Mouse (Mus musculus): ENCODE results near the gene Rps13. TPM values are rescaled to one million over a fixed set of nuclear protein-coding genes. Genes with fewer than 3 reads are reported as not detected.

Rps13 gene
- polyA plus RNA-seq (2015; fragmentation: Nextera tagmentation; extraction: Ambion mirVana), result 612 and 639 TPM in 2 replicates

GRCm38 (mm10) chr7:116333713-116334668 is at the start of gene Rps13:
Gene Rps13 (minus strand): TSS chr7:116334195.

GRCm38 (mm10) chr7:116307871-116308631 is 25.9 kb downstream of the Rps13 start, which contains the start of gene Plekha7:
Gene Plekha7 (minus strand): TSS chr7:116308376.

Other genes with a start within 250 kb of the Rps13 start
- 0.24 and 0.87 TPM in 2 replicates for gene Gm4353, start 249.6 kb downstream of the Rps13 start, polyA plus RNA-seq (2015; fragmentation: Nextera tagmentation; extraction: Ambion mirVana)
- 2.3 and 5.8 TPM in 2 replicates for gene Plekha7, start 25.8 kb downstream of the Rps13 start, polyA plus RNA-seq (2015; fragmentation: Nextera tagmentation; extraction: Ambion mirVana)
- gene Pik3c2a, start 109.3 kb upstream of the Rps13 start, polyA plus RNA-seq (2015; fragmentation: Nextera tagmentation; extraction: Ambion mirVana), result 9.0 and 12.6 TPM in 2 replicates
- 23.0 and 28.1 TPM in 2 replicates for gene Nucb2, start 170.2 kb upstream of the Rps13 start, polyA plus RNA-seq (2015; fragmentation: Nextera tagmentation; extraction: Ambion mirVana)